Mouse (Mus musculus) retina, postnatal 7 days (tissue): ENCODE measurements around the gene Mtcp1.

Experiments used
- DNase-seq: peaks from one replicate; pipeline ENCODE4 v3.0.0-alpha.2; 2012; ENCODE audit warnings: low read depth, low spot score

Gene Mtcp1

DNA sequence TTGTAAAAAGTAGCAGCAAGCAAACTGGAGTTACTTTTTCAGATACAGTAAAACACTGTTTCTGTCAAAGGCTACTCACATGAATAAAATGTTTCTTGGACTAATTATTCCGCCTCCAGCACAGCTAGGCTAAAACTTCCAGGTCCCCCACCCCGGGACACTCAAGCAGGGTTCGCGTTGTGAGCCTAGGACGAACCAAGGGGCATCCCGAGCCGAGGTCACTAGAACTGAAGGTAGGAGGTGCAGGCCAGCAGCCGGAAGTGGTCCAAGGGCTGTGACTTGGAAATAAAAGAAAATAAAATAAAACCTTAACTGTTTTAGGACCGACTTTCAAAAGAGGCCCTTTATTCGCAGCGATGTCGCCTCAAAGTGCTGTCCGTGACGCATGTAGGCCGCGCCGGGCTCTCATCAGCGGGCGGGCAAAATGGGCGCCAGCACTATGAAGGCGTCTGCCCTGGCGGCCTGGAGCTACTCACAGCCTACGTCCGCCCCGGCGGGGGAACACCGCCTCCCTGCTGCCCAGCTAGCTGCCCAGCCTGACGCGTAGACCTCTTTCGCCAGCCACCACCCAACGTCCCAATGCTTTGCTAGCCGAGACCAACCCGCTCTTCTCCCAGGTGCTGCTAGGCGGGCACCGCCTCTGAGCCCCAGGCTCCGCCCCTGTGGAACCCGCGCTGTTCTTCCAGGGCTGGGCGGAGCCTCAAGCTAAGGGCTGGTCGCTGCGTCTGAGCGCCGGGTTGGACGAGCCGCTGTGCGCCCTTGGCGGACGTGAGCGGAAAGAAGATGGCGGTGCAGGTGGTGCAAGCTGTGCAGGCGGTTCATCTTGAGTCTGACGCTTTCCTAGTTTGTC lies at the start of gene Mtcp1, which contains the start of the genes Cmc4 and Brcc3:
Mtcp1 (minus strand) TSS at position 653 of the 850 bp plus-strand sequence.
Cmc4 (minus strand) TSS at position 649 of the 850 bp plus-strand sequence.
Brcc3 (plus strand) TSS at position 693 of the 850 bp plus-strand sequence.
- peak; percentile 72 for DNase-seq

DNA sequence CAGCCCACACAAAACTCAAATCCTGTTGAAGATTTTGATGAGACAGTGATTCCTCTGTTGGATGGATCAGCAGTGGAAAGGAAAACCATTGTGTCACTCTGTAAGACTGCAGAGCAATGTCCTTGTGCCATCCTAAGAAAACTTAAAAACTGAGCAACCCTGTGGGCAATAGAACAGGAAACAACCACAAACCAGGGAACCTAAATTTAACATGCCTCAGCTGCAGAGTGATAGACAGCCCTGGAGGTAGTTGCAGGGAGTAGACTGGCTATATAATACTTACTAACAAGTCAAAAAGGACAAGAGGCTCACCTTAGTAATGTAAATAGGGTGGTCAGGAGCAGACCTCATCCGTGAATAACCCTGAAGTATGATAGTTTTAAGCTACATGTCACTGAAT lies 38.2 kb upstream of the Mtcp1 start:
- no peak for DNase-seq

DNA sequence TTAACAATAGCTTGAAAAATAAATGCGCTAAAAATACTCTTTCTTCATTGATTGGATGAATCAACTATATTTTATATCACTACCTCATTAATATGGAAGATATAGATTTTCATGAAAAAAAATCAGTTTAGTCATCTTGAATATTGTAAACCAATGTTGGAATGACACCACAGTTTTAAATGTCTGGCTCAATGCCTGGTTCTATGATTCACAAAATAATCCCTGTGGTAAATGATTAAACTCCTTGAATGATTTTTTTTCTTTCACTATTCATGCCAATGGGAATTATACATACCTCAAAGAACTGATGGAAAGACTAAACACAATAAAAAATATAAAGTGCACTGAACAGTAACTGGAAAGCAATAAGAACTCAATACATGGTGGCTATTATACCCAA lies 6.7 kb downstream of the Mtcp1 start:
- DNase-seq: no peak

DNA sequence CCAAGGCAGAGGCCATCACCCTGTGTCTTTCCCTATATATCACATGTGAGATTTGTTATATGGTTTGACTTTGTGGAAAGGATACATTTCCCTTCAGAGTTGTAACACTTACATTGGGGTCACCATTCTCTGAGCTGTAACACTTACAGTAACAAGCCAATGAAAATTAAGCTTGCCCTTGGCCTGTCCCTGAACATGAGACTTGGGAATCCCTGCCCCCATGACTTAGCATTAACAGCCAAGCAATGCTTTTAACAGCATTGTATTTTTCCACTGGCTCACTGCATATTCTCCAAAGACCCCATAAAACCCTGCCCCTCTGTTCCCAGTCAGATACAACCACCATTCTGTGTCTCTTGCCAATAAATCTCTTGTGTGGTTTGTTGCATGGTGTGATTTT lies 13.0 kb downstream of the Mtcp1 start:
- DNase-seq: no peak

DNA sequence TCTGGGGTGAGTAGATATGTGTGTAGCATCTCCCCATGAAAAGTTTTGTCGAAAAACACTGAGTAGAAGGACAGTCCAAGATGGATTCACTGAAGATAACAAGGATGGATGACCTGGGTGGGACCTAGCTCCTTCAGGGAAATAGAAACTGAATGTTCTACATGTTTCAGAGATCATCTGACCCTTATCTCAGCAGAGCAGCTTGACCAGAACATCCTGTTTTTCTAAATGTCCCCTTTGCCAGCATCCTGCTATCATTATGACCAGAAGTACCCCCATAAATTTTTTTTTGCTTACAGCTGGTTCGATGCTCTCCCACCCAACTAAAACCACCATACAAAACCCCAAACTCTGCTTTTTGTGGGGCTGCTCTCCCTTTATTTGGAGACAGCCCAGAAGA lies 13.7 kb downstream of the Mtcp1 start:
- no peak for DNase-seq

DNA sequence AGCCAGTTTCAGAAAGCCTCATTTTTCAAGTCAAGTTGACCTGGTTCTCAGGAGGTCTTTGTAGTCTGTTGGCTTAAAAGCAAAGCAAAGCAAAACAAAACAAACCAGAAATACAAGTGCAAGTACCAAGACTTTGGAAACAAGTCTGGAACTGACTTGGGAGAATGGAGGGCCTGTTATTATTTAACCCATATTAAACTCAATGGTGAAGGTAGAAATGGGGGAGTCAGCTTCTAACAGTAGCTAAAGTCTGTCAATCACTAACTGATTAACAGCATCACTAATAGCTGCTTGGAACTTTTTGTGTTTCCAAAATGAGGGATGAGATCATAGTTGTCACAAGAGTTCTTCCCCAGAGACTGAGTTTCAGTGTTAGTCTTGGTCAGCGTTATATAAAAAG lies 16.9 kb downstream of the Mtcp1 start:
- DNase-seq: no peak

DNA sequence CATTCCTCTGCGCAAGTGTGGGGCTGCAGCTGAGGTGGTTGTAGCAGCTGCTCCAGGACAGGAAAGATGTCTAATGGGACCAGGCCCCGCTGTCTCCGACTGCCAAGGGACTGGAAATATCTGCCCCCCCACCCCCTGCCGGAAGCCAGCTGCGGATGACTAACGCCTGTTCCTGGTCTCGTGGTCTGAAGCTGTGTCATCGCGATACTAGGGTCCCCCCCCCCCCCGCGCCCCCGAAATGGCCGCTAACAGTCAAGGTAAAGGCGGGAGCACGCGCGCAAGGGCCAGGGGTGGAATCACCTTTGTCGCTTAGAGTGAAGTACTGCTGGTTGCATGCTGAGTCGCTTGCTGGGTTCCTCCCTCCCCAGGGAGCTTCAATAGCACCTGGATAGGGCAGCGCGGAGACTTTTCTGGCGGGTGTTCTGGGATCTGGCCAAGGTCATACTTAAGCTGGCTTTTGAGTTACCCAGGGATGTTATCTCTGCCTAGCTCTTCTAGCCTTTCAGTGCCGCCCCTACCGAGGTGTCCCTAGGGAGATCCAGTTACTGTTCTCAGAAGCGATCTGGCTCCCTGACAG lies 34.1 kb downstream of the Mtcp1 start, which contains the start of the genes Fundc2 and F8:
Fundc2 (plus strand) TSS at position 205 of the 577 bp plus-strand sequence.
F8 (minus strand) TSS at position 421 of the 577 bp plus-strand sequence.
- DNase-seq: peak; percentile 72

DNA sequence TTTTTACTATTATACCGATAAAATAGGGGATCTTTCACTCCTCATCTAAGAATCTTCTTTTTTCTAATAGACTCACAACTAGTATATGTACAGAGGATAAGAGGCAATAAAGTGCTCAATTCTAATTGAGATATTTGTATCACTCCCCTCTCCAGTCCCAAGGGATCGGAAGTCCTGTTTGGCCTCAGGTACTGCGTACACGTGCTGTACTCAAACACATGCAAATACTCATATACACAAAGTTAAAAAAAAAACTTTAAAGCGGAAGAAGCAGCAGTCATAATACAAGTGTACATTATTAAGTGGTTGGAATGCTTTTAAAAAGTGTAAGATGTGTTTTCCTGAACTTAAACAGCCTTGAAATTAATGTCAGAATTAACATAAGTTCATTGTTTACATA lies 34.7 kb downstream of the Mtcp1 start:
- no peak for DNase-seq

DNA sequence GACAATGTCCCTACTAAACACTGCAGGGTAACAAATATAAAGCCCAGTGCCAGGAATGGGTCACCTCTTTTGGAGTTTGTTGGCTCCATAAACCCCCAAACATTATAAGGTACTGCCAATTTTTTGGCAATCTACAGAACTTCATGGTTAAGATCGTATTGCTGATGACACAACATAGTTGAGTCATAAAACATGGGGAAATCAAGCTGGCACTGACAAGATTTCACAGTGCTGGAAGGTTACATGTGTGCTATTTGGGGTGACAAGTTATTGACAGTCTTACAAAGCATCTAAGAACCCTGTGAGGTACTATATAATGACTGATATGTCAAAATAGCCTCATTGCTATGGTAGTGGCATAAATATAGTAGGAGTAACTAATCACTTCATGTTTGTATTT lies 35.2 kb downstream of the Mtcp1 start:
- DNase-seq: no peak

DNA sequence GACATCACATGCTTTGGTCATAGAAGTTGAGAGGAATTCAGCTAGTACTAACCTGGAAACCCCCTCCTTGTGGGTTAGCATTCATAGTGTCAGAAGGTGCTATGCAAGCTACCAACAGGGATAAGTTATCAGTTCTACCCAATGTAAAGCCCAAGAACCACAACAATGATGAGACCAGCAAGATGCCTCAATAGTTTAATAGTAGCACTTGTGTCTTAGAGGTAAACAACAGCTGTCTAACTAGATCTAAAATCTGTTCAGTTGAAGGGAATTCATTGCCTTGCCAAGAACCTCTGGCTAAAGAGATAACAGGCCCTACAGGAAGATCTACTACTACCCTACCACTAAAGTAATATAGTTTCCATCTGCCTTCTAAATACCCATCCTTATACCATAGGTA lies 39.6 kb downstream of the Mtcp1 start:
- no peak for DNase-seq

DNA sequence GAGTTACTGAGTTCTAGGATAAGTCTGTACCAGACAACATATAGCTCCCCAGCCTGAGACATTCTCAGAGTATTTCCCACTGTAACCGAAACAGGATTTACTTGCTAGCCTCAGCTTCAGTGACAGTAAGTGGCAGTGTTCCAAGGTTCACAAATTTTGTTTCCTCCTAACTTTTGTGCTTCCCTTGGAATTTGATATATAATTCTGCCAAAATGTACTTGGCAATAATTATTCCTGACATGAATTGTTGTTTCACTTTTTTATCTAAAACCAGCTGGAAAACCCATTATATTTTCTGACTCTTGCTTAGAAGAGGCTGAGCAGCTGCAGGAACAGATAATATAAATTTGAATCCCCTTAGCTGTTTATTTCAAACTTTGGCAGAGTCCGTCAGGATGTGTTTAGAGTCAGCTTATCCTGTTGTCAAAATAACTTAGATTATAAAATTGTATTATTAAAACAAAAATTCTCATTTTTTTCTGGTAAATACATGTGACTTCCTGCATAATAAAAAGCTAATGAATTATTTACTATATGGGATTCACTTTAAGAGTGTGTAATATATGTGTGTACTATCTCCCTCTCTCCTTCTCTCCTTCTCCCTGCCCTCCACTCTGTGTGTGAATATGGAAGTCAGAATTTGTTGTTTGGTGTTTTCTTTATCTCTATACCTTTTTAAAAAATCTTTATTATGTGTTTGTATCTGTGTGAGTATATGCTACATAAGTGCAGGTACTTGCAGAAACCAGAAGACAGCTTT lies 43.5 kb downstream of the Mtcp1 start:
- no peak for DNase-seq

DNA sequence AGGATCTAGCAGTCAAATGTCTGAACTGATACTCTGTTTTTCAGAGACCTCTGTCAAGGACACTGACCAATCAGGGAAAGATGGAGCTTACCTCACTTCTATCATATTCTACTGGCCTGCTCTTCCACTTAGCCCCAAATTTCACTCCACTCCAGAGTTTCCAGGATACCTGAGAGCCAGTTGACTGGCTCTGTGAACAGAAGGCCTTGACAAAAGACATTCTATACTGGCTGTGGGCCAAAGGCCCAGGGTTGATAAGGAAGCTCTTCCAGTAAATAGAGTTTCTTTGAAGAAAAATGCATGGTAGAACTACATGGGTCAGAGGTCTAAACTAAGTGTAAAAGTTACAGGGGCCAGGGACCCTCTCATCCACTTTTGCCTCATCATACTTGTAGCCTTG lies 46.2 kb downstream of the Mtcp1 start:
- no peak for DNase-seq
